Mouse (Mus musculus) liver, adult 2 months (tissue): ENCODE results near the gene Arf4.

ENCODE experiments used
- CTCF ChIP-seq: fragments of 200-500 bp; IDR thresholded peaks from 2 replicates; pipeline ENCODE4 v1.5.1; 2011; ENCODE audit warnings: low read depth, low read length, control low read depth
- POLR2A ChIP-seq: fragments of 200-500 bp; IDR thresholded peaks from 2 replicates; pipeline ENCODE4 v1.6.1; 2011; ENCODE audit warnings: low read length, control low read depth; ENCODE audit not compliant: insufficient read depth; ENCODE audit errors: extremely low read depth

DNA sequence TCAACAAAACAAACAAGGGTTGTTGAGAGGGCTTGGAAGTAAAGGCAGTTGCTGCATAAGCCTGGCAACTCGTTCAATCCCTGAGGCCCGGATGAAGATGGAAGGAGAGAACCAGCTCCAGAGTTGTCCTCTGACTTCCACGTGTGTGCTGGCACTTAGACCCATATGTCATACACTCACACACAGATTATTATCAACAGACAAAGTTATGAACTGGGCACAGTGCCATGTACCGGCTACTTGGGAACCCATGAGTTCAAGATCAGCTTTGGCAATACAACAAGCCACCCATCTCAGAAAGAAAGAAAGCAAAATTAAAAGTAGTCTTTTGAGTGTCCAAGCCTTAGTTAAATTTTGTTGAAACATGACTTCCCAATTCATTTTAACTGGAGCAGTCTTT lies 12.6 kb upstream of the Arf4 start:
- no peak for TF ChIP-seq POLR2A
- no peak for TF ChIP-seq CTCF
